Mouse (Mus musculus) midbrain, embryonic 12.5 days (tissue): ENCODE data around the gene Spo11. TPM values are rescaled to one million over a fixed set of nuclear protein-coding genes. Genes with fewer than 3 reads are reported as not detected.
A peak's percentile ranks its signal among the peaks of the same experiment; 100 is the strongest.

ENCODE experiments used
- ATAC-seq: fragments of 200-750 bp; cut with Nextera tagmentation; 2 replicates; pipeline ENCODE4 v1.8.0; 2017; ENCODE audit warnings: low read depth, moderate TSS enrichment, moderate library complexity; ENCODE audit not compliant: low FRiP score
- H3K27ac ChIP-seq: fragments of 300-500 bp; sonication (generic); replicated peaks from 2 replicates; pipeline ENCODE4 v1.5.1; 2016; ENCODE audit warnings: mild to moderate bottlenecking
- H3K27me3 ChIP-seq: fragments of 300-500 bp; sonication (generic); 2 replicates; pipeline ENCODE4 v1.6.1; 2016; ENCODE audit warnings: mild to moderate bottlenecking
- H3K36me3 ChIP-seq: fragments of 300-500 bp; sonication (generic); 2 replicates; pipeline ENCODE4 v1.6.1; 2016
- H3K4me1 ChIP-seq: fragments of 300-500 bp; sonication (generic); 2 replicates; pipeline ENCODE4 v1.6.1; 2016
- H3K4me2 ChIP-seq: fragments of 300-500 bp; sonication (generic); replicated peaks from 2 replicates; pipeline ENCODE4 v1.6.1; 2016; ENCODE audit warnings: mild to moderate bottlenecking, moderate library complexity
- H3K4me3 ChIP-seq: fragments of 300-500 bp; sonication (generic); 2 replicates; pipeline ENCODE4 v1.5.1; 2016; ENCODE audit warnings: mild to moderate bottlenecking
- H3K9ac ChIP-seq: fragments of 300-500 bp; sonication (generic); replicated peaks from 2 replicates; pipeline ENCODE4 v1.6.1; 2016; ENCODE audit warnings: mild to moderate bottlenecking, moderate library complexity
- H3K9me3 ChIP-seq: fragments of 300-500 bp; sonication (generic); 2 replicates; pipeline ENCODE4 v1.6.1; 2016; ENCODE audit warnings: mild to moderate bottlenecking
- WGBS: fragments of 180-500 bp; shearing (Covaris S2); methylation state at CpG from one replicate; pipeline ENCODE4 v1.1.7; 2016; 5-methylcytosine and 5-hydroxymethylcytosine counted together
- polyA plus RNA-seq: library from polyadenylated mRNA; unstranded; fragments of >200 nt; fragmentation: Nextera tagmentation; extraction: Ambion mirVana; gene quantifications from 2 replicates; pipeline ENCODE4 v1.2.1, GENCODE M21; 2016

Gene Spo11
- polyA plus RNA-seq, 1 experiment from 2014 or later, result 0.82 TPM

- peaks cover 72% of the 10 kb centered on the region for H3K4me1 ChIP-seq
- ATAC-seq, result no peak
- H3K27me3 ChIP-seq, result peaks cover 95% of the 10 kb centered on the region
- H3K9me3 ChIP-seq, result no peaks in the 10 kb centered on the region
- H3K36me3 ChIP-seq, result no peaks in the 10 kb centered on the region
- H3K4me3 ChIP-seq, result peak overlapping the region; percentile 48
- peak overlapping the region; percentile 0; the same call in 1 of the 2 replicates for H3K27ac ChIP-seq
- peak overlapping the region; percentile 71 for H3K4me2 ChIP-seq
- under 1% methylated on average over 57 of the region's 57 CpGs for WGBS
- peak overlapping the region; percentile 43 for H3K9ac ChIP-seq
These were observed 38.5 kb upstream of the Spo11 start for GRCm38 (mm10) chr2:172938761-172939638.

DNA sequence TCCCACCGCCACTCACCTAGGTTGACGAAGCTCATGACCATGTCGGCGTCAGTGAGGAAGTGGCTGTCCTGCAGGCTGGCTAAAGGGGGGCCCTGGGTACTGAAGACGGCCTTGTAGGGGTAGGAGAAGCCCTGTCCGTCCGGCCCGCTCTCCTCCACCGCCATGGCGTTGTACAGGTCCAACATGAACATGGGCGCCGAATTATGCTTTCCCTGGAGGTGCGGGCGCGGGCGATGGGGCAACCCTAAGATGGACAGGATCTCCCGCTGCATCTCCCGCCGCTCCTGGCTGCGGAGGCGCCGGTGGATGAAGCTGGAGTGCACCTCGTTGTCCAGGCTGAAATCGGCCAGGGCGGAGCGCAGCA lies 37.9 kb upstream of the Spo11 start:
- peak overlapping the region; percentile 48 for H3K4me3 ChIP-seq

DNA sequence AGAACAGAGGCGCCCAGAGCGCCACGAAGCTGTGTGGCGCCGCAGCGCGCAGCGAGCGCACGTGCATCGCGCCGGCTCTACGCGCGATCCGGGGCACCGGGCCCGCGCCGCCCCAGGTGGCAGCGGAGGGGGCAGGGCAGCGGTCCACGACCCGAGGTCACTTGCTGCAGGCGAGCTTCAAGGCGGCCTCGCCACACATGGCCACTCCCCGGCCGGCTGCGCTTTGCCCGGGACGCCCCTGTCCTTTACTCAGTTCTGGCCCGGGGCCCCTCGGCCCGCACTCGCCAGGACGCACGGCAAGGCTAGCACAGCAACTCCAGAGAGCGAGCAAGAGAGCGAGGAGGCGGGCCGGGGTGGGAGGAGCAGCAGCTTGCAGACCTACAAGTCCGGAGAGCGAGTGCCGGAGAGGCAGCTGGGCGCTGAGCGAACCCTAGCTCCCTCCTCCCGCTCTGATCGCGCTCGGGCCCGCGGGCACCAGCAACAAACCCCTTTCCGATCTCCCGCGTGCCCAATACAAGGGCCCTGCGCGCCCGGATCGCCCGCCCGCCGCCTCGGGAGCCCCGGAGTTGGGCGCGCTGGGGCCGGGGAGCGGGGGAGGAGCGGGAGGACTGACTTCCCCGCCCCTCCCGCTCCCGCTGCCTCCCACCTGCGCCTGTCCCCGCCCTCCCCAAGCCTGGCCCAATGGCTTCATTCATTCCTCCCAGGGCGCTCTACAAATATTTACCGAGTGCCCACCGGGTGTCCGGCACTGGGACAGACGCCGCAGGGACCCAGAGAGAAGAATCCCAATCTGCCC lies 37.3 kb upstream of the Spo11 start, which contains the start of gene Bmp7:
Bmp7 (minus strand) TSS at position 319 of the 796 bp plus-strand sequence.
- H3K27ac ChIP-seq, result peak within 1 kb of the TSS; percentile 63

More for the DNA sequence above, 37.9 kb upstream of the Spo11 start:
- Histone ChIP-seq H3K27me3 (peaks cover 98% of the 10 kb centered on the region), H3K4me2 (peak overlapping the region; percentile 71), H3K9ac (peak overlapping the region; percentile 43), H3K36me3 (no peaks in the 10 kb centered on the region), H3K27ac (peak overlapping the region; percentile 63), H3K9me3 (no peaks in the 10 kb centered on the region), H3K4me1 (peaks cover 66% of the 10 kb centered on the region)
- WGBS, result under 1% methylated on average over 26 of the region's 26 CpGs
- ATAC-seq, result no peak

DNA sequence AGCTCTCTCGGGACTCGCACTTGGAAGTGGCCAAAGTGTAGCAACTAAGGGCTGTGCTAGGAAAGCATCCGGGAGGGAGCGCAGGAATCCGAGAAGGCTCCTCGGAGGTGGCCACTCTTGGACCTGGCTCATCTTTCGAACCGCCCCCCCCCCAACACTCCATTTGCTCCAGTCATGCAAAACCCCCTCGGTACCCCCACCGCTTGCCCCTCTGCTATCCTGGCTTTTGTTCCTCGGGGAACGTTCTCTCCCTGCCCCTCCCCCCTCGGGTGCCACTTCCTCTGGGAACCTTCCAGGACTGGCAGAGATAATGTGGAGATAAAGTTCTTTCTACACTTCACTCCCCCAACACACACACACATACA lies 36.7 kb upstream of the Spo11 start:
- Histone ChIP-seq H3K4me3 (peak overlapping the region; percentile 48), H3K4me1 (peaks cover 54% of the 10 kb centered on the region), H3K36me3 (no peaks in the 10 kb centered on the region), H3K9me3 (no peaks in the 10 kb centered on the region), H3K27me3 (peaks cover 97% of the 10 kb centered on the region), H3K9ac (peak overlapping the region; percentile 43; the same call in 1 of the 2 replicates), H3K4me2 (peak overlapping the region; percentile 71), H3K27ac (no peak overlapping the region)
- ATAC-seq, result no peak
- WGBS, result 0% methylated on average over 13 of the region's 13 CpGs

More for the DNA sequence above, 37.3 kb upstream of the Spo11 start, which contains the start of gene Bmp7:
- ATAC-seq, result peak; percentile 76
- Histone ChIP-seq H3K4me2 (peak within 1 kb of the TSS; percentile 71), H3K9ac (peak within 1 kb of the TSS; percentile 43), H3K4me3 (peak within 1 kb of the TSS; percentile 48), H3K4me1 (peaks cover 60% of the 10 kb centered on the region), H3K36me3 (no peaks in the 10 kb centered on the region), H3K27me3 (peaks cover 98% of the 10 kb centered on the region), H3K9me3 (no peaks in the 10 kb centered on the region)
- WGBS, result under 1% methylated on average over 77 of the region's 82 CpGs

DNA sequence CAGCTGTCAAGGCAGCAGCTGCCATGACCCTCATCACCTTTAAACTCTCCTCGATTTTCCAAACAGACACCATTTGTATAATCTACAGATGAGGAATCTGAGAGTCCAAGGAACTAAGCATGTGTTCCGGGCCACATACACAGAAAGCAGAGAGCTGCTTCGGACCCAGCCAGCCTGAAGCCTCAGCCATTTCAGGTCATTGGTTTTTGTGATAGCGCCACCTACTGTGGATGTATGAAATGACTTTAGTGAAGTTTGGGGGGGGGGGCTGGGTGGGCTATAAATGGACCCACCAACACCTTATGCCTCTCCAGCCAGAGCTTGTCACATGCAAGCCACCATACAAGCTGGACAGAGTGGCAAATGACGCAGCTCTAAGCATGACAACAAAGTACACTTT lies 28.4 kb upstream of the Spo11 start:
- no peak overlapping the region for H3K9ac ChIP-seq
- no peak overlapping the region for H3K4me2 ChIP-seq
- H3K9me3 ChIP-seq, result no peaks in the 10 kb centered on the region
- H3K4me3 ChIP-seq, result no peak overlapping the region
- no peak overlapping the region for H3K27ac ChIP-seq
- H3K36me3 ChIP-seq, result no peaks in the 10 kb centered on the region
- H3K4me1 ChIP-seq, result peaks cover 5% of the 10 kb centered on the region; the same call in 1 of the 2 replicates
- 47% methylated on average over 5 of the region's 5 CpGs for WGBS
- ATAC-seq, result no peak
- H3K27me3 ChIP-seq, result peaks cover 28% of the 10 kb centered on the region

DNA sequence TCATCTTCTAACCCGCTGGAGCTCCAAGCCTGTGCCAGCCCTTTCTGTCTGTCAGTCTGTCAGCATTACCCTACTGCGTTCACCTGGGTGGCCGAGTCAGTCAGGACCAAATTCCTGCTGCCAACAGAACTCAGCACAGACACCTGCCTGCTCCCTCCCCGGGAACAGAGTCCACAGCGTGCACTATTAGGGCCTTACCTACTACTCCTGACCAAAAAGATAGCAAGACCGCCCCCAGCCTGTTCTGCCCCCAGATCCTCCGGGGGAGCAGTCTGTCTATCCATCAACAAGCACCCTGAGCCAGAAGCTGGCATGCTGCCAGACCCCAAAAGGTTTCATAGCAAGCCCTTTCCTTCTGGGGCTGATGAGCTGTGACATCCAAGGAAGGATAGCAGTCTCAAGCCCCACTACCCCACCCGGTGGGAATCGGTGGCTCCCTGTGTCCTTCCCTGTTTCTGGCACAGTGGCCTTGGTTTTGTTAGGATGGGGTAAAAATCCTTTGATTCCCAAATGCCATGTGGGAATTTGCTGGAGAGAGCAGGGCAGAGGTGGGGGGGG lies 27.3 kb upstream of the Spo11 start:
- Histone ChIP-seq H3K27me3 (peaks cover 17% of the 10 kb centered on the region), H3K9me3 (no peaks in the 10 kb centered on the region), H3K36me3 (no peaks in the 10 kb centered on the region), H3K4me2 (no peak overlapping the region), H3K4me1 (peaks cover 5% of the 10 kb centered on the region; the same call in 1 of the 2 replicates), H3K27ac (no peak overlapping the region), H3K4me3 (no peak overlapping the region), H3K9ac (no peak overlapping the region)
- no peak for ATAC-seq
- WGBS, result 62% methylated on average over 9 of the region's 9 CpGs

GRCm38 (mm10) chr2:172950722-172951121 lies 26.8 kb upstream of the Spo11 start:
- Histone ChIP-seq H3K27ac (no peak overlapping the region), H3K9me3 (no peaks in the 10 kb centered on the region), H3K4me2 (no peak overlapping the region), H3K4me3 (no peak overlapping the region), H3K4me1 (peaks cover 5% of the 10 kb centered on the region; the same call in 1 of the 2 replicates), H3K36me3 (no peaks in the 10 kb centered on the region), H3K9ac (no peak overlapping the region), H3K27me3 (peaks cover 13% of the 10 kb centered on the region)
- no peak for ATAC-seq
- WGBS, result 39% methylated on average over 11 of the region's 11 CpGs

DNA sequence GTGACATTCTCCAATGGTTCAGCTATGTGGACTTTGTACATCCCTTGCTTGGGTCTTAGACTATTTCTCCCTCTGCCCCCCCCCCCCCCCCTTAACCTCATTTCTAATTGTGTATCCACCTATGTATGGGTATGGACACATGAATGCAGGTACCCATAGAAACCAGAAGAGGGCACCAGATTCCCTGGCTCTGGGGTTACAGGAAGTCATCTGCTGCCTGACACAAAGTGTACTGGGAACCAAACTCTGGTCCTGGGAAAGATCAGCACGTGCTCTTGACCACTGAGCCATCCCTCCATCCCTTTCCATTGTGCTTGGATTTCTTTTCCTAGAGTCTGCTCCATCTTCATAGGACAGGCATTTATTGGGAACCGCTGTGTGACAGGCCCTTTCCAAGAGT lies 25.5 kb upstream of the Spo11 start:
- H3K4me2 ChIP-seq, result no peak overlapping the region
- no peak overlapping the region for H3K9ac ChIP-seq
- peaks cover 7% of the 10 kb centered on the region; the same call in 1 of the 2 replicates for H3K27me3 ChIP-seq
- peaks cover 10% of the 10 kb centered on the region for H3K9me3 ChIP-seq
- no peak for ATAC-seq
- no peak overlapping the region for H3K4me3 ChIP-seq
- H3K27ac ChIP-seq, result no peak overlapping the region
- no peaks in the 10 kb centered on the region for H3K36me3 ChIP-seq
- WGBS, result 85% methylated on average over 2 of the region's 2 CpGs
- H3K4me1 ChIP-seq, result peaks cover 5% of the 10 kb centered on the region; the same call in 1 of the 2 replicates

DNA sequence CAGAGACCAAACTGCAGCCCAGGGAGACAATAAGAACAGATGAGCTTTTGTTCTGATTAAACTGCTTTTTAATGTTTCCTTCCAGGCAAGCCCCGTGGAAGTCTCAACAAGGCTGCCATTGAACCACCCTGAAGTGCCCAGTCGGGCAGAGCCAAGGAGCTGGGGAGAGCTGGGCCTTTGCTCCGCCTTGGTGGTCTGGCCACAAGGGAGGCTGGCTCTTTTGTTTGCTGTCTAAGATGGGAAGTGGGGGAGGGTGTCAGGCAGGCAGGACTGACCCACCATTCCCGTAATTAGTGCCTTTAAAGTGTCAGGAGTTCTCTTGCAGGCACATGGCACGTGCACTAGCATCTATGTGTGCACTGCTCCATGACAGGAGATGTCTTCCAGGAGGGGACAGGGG lies 18.9 kb upstream of the Spo11 start:
- no peak overlapping the region for H3K4me2 ChIP-seq
- peaks cover 8% of the 10 kb centered on the region; the same call in 1 of the 2 replicates for H3K27me3 ChIP-seq
- peaks cover 5% of the 10 kb centered on the region for H3K4me1 ChIP-seq
- H3K9ac ChIP-seq, result no peak overlapping the region
- peaks cover 16% of the 10 kb centered on the region for H3K9me3 ChIP-seq
- H3K4me3 ChIP-seq, result no peak overlapping the region
- H3K27ac ChIP-seq, result 0 out of 2 replicates have a peak overlapping the region, but pooled peaks have one; percentile 4
- peak; percentile 70; the same call in 1 of the 2 replicates for ATAC-seq
- H3K36me3 ChIP-seq, result no peaks in the 10 kb centered on the region
- 4% methylated on average over 5 of the region's 5 CpGs for WGBS

DNA sequence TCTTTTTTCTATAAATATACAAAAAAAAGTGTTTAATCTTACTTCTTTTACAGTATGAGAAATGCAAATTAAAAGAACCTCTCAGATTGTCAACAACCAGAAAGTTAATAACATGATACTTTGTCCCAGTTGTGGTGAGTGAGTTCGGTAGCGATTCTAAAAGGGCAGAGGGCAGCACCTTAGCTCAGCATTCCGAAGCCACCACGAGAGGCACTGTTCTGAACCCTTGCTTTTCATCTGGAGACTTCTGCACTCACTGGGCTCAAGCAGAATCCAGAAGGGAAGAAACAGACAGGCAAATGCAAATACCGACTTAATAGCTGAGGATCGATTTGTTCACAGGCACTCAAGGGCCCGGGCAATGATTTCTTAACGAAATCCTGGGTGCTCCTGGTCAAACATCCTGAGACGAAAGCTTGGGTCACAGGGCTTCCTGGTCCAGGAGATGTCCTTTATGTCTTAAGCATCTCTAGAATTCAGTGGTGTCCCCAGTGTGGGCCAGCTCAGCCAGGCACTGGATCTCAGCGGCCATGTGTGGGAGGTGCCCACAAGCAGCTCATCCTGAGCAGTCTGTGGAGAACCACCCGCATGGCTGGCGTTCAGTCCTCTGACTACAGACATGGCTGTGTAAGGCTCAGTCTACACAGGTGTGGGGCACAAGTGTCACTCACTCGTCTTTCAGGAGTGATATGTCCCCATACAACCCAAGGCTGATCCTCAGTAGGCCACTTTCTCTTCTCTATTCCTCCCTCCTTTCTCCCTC lies 18.3 kb upstream of the Spo11 start:
- Histone ChIP-seq H3K27ac (no peak overlapping the region), H3K27me3 (peaks cover 8% of the 10 kb centered on the region; the same call in 1 of the 2 replicates), H3K36me3 (no peaks in the 10 kb centered on the region), H3K4me1 (peaks cover 5% of the 10 kb centered on the region), H3K9me3 (peaks cover 16% of the 10 kb centered on the region), H3K9ac (no peak overlapping the region), H3K4me2 (no peak overlapping the region), H3K4me3 (no peak overlapping the region)
- no peak for ATAC-seq
- WGBS, result 42% methylated on average over 13 of the region's 13 CpGs

GRCm38 (mm10) chr2:172960350-172960749 lies 17.1 kb upstream of the Spo11 start:
- no peak overlapping the region for H3K9ac ChIP-seq
- WGBS, result 92% methylated on average over 3 of the region's 3 CpGs
- no peak overlapping the region for H3K4me2 ChIP-seq
- no peak for ATAC-seq
- H3K4me3 ChIP-seq, result no peak overlapping the region
- H3K9me3 ChIP-seq, result peaks cover 16% of the 10 kb centered on the region
- H3K4me1 ChIP-seq, result peaks cover 5% of the 10 kb centered on the region
- no peaks in the 10 kb centered on the region for H3K36me3 ChIP-seq
- no peak overlapping the region for H3K27ac ChIP-seq
- H3K27me3 ChIP-seq, result peaks cover 8% of the 10 kb centered on the region; the same call in 1 of the 2 replicates
